Mouse (Mus musculus) lung, embryonic 14.5 days (tissue): ENCODE data around the gene Tenm3. TPM values are rescaled to one million over a fixed set of nuclear protein-coding genes. Genes with fewer than 3 reads are reported as not detected.
A peak's percentile ranks its signal among the peaks of the same experiment; 100 is the strongest.

ENCODE experiments used
- ATAC-seq: fragments of 200-750 bp; cut with Nextera tagmentation; 2 replicates; pipeline ENCODE4 v1.8.0; 2017; ENCODE audit warnings: mild to moderate bottlenecking, moderate TSS enrichment, moderate library complexity; ENCODE audit not compliant: insufficient read depth
- DNase-seq: peaks from one replicate; pipeline ENCODE4 v3.0.0-alpha.2; 2015
- H3K27ac ChIP-seq: fragments of 300-500 bp; sonication (generic); 2 replicates; pipeline ENCODE4 v1.5.1; 2014; ENCODE audit warnings: low read depth, mild to moderate bottlenecking, moderate library complexity
- H3K27me3 ChIP-seq: fragments of 300-500 bp; sonication (generic); 2 replicates; pipeline ENCODE4 v1.6.1; 2014; ENCODE audit warnings: low read length, control low read depth; ENCODE audit not compliant: insufficient read depth
- H3K36me3 ChIP-seq: fragments of 300-500 bp; sonication (generic); 2 replicates; pipeline ENCODE4 v1.6.1; 2014; ENCODE audit warnings: control low read depth; ENCODE audit not compliant: insufficient read depth
- H3K4me1 ChIP-seq: fragments of 300-500 bp; sonication (generic); 2 replicates; pipeline ENCODE4 v1.6.1; 2014; ENCODE audit warnings: antibody characterized with exemption, control low read depth; ENCODE audit not compliant: insufficient read depth
- H3K4me2 ChIP-seq: fragments of 300-500 bp; sonication (generic); 2 replicates; pipeline ENCODE4 v1.6.1; 2014; ENCODE audit warnings: mild to moderate bottlenecking
- H3K4me3 ChIP-seq: fragments of 300-500 bp; sonication (generic); 2 replicates; pipeline ENCODE4 v1.5.1; 2014; ENCODE audit warnings: low read depth, low read length
- H3K9ac ChIP-seq: fragments of 300-500 bp; sonication (generic); 2 replicates; pipeline ENCODE4 v1.6.1; 2014
- H3K9me3 ChIP-seq: fragments of 300-500 bp; sonication (generic); 2 replicates; pipeline ENCODE4 v1.6.1; 2016; ENCODE audit warnings: low read depth, low read length, control low read depth
- CTCF ChIP-seq: IDR thresholded peaks from 2 replicates; pipeline ENCODE4 v1.5.1; 2016; ENCODE audit warnings: antibody characterized with exemption, low read depth
- WGBS: fragments of 180-500 bp; shearing (Covaris S2); extraction: QIAGEN DNeasy Blood & Tissue Kit; methylation state at CpG from one replicate; pipeline ENCODE4 v1.1.7; 2014; 5-methylcytosine and 5-hydroxymethylcytosine counted together
- polyA plus RNA-seq: library from polyadenylated mRNA; unstranded; fragments of >200 nt; fragmentation: Nextera tagmentation; extraction: Ambion mirVana; gene quantifications from 2 replicates; pipeline ENCODE4 v1.2.1, GENCODE M21; 2014

Gene Tenm3
- polyA plus RNA-seq, 1 experiment from 2014 or later: 9.8 TPM

DNA sequence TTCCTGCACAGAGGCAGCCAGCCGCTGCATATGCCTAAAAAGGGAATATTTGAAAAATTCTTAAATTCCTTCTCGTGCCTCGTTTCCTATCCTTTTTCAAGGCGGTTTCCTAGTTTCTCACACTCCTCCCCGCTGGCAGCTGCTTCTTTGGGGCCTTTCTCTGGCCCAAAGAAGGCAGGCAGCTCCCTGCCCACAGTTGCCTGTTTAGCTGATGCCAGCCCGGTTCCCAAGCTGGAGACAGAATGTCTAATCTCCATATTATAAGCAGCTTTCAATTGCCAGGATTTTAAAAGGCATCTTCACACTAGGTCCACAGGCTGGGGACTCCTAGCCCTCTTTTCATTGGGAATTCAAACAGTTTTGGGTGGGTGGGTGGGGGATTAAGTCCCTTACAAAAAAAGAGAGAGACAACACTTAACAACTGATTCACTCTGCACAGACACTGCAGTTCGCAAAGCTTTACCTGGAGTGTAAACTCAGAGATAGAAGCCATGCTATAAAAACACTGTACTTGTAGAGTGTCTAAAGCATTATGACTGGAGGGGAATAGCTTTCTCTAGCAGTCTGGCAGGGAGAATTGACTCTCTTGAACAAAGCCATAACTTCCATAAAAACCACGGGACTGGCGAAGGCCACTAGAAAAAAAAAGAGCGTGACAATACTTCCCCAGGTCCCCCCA lies 275.7 kb downstream of the Tenm3 start:
- ATAC-seq: no peak
- DNase-seq: peak; percentile 21
- no peaks in the 10 kb centered on the region for H3K9me3 ChIP-seq
- no peaks in the 10 kb centered on the region for H3K36me3 ChIP-seq
- H3K4me2 ChIP-seq: no peak overlapping the region
- H3K27me3 ChIP-seq: no peaks in the 10 kb centered on the region
- no peak for TF ChIP-seq CTCF
- H3K4me1 ChIP-seq: no peaks in the 10 kb centered on the region
- no peak overlapping the region for H3K9ac ChIP-seq
- H3K27ac ChIP-seq: no peak overlapping the region
- H3K4me3 ChIP-seq: no peak overlapping the region
- whole genome bisulfite sequencing: 61% methylated on average over 10 of the region's 10 CpGs

DNA sequence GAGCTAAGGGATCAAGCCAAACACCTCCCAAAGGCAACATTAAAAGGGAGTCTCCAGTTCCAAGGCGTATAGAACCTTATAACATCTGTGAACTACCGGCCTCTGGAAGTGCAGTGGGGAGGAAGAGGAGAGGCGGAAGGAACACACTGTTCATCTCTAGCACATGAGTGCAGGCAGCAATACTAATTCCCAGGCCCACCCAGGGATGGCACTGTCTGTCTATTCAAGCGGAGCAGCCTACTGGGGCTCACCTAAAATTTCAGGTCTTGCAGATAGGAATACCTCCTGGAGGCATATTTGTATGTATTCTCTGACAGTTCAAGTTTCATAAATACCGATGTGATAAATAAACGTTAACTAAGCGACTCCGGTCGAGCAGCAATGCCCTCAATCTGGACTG lies 283.5 kb downstream of the Tenm3 start:
- DNase-seq (no peak), ATAC-seq (no peak)
- TF ChIP-seq CTCF: peak; percentile 26
- WGBS: 59% methylated on average over 9 of the region's 9 CpGs
- no peaks in the 10 kb centered on the region for H3K9me3 ChIP-seq
- H3K4me1 ChIP-seq: no peaks in the 10 kb centered on the region
- no peak overlapping the region for H3K9ac ChIP-seq
- H3K27me3 ChIP-seq: no peaks in the 10 kb centered on the region; the same call in 1 of the 2 replicates
- no peaks in the 10 kb centered on the region for H3K36me3 ChIP-seq
- no peak overlapping the region for H3K27ac ChIP-seq
- H3K4me2 ChIP-seq: no peak overlapping the region
- H3K4me3 ChIP-seq: no peak overlapping the region

DNA sequence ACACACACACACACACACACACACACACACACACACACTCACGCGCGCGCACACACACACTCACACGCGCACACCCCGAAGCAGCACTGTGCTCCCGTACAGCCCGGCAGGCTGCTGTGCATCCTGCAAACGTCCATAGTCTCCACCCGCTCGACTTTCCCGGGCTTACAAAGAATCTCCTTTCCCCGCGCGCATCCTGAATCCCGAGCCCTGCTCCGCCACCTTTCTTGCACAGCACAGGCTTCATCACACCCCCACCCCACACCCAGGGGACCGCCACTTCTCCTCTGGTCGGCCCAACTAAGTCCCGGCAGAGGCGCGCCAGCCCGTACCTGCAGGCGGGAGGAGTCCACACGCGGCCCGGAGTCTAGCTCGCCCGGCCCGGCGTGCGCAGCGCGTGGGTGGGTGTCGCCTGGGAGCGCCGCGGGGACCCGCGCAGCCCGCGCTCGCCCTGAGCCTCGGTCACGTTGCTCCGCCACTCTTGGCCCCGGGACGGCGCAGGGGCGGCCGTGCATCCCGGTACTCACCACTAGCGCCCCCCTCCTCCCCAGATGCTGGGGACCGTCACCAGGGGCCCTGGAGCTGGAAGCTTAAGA lies 288.1 kb downstream of the Tenm3 start:
- DNase-seq: peak; percentile 74

DNA sequence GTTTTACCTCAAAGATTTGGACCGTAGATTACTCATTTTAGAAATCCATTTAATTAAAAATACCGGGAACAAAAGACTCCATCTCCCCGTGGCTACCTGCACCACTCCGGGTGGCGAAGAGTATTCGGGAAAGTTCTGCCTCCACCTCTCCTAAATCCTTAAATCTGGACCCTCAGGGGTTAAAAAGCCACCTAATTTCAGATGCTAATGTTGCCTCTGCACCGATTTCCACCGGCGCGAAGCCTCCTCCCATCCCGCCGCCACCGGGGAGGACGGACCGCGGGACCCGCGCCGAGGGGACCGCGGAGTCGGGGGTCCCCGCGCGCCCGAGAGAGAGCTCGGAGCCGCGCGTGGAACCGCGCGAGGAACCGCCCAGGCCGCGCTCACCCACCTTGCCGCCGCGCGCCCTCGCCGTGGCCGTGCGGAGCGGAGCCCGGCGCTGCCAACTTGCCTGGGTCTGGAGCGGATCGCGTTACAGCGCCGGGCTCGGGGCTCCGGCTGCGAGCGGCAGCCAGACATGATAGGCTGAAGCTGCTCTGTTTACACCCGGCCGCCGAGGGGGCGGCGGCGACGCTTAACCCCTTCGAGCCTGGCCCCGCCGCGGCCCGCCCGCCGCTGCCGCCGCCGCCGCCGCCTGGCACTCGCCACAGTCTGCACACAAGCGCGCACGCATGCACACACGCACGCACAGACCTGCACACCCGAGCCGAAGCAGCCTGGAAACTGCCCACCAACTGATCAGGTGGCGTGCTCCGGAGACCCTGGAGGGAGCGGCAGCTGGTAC lies 288.8 kb downstream of the Tenm3 start:
- Histone ChIP-seq H3K9ac (peak overlapping the region; percentile 64), H3K9me3 (no peaks in the 10 kb centered on the region), H3K36me3 (no peaks in the 10 kb centered on the region), H3K4me3 (peak overlapping the region; percentile 72), H3K27ac (peak overlapping the region; percentile 77; the same call in 1 of the 2 replicates), H3K4me1 (no peaks in the 10 kb centered on the region), H3K27me3 (no peaks in the 10 kb centered on the region; the same call in 1 of the 2 replicates), H3K4me2 (peak overlapping the region; percentile 95)
- TF ChIP-seq CTCF: no peak
- 0% methylated on average over 75 of the region's 86 CpGs for WGBS
- ATAC-seq: peak; percentile 98
- peak; percentile 92 for DNase-seq

More for the DNA sequence above, 288.1 kb downstream of the Tenm3 start:
- Histone ChIP-seq H3K4me1 (no peaks in the 10 kb centered on the region), H3K9ac (peak overlapping the region; percentile 64), H3K27ac (peak overlapping the region; percentile 77), H3K27me3 (no peaks in the 10 kb centered on the region; the same call in 1 of the 2 replicates), H3K9me3 (no peaks in the 10 kb centered on the region), H3K4me2 (peak overlapping the region; percentile 95), H3K36me3 (no peaks in the 10 kb centered on the region), H3K4me3 (peak overlapping the region; percentile 72)
- TF ChIP-seq CTCF: no peak; the same call in 1 of the 2 replicates
- WGBS: under 1% methylated on average over 48 of the region's 55 CpGs
- peak; percentile 87 for ATAC-seq

DNA sequence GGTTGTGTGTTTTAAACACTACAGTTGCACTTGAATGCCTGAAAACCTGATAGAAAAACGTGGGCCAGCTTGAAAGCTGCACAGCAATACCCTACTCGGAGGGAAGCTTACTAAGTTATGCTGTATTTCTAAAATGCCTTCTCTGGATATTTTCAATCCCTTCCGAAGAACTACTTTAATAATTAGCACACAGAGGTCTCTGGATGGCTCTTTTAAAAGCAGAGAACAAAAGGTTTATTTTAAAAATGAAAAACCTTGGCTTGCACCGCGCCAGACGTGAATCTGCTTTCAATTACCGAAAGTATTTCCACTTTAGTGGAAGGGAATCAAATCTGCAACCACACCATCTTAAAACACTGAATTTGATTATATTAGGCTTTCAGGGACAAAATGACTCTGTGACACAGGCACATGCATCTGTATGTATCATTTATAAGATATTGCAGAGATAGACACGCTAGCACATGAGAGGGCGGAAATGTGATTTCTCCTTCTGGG lies 289.9 kb downstream of the Tenm3 start:
- WGBS: 3% methylated on average over 9 of the region's 9 CpGs
- DNase-seq: peak; percentile 50
- H3K27ac ChIP-seq: no peak overlapping the region

DNA sequence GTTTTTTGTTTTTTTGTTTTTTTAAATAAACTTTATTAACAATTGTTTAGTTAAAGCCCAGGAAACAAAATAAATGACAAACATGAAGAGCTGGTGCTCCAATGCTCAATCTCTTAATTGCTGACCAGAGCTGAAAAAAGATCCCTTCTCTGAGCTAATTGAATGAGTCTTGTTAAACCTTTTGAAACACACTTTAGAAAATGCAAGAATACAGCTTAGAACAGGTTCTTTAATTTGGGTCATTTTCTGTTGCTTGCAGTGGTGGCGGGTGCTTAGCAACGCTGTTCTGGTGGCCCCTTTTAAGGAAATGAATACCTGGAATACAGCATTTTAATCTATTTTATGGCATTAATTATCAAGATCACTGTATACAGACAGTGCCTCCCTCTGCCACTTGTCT lies 291.4 kb downstream of the Tenm3 start:
- Histone ChIP-seq H3K27me3 (no peaks in the 10 kb centered on the region; the same call in 1 of the 2 replicates), H3K4me1 (no peaks in the 10 kb centered on the region), H3K4me3 (no peak overlapping the region), H3K36me3 (no peaks in the 10 kb centered on the region), H3K9ac (no peak overlapping the region), H3K9me3 (no peaks in the 10 kb centered on the region), H3K27ac (no peak overlapping the region), H3K4me2 (no peak overlapping the region)
- DNase-seq (no peak), ATAC-seq (no peak)
- WGBS: 58% methylated on average over 2 of the region's 2 CpGs
- TF ChIP-seq CTCF: no peak

More for the DNA sequence above, 289.9 kb downstream of the Tenm3 start:
- H3K4me1 ChIP-seq: no peaks in the 10 kb centered on the region
- no peaks in the 10 kb centered on the region for H3K36me3 ChIP-seq
- TF ChIP-seq CTCF: no peak
- peak overlapping the region; percentile 95 for H3K4me2 ChIP-seq
- H3K9me3 ChIP-seq: no peaks in the 10 kb centered on the region
- H3K4me3 ChIP-seq: peak overlapping the region; percentile 72
- no peaks in the 10 kb centered on the region; the same call in 1 of the 2 replicates for H3K27me3 ChIP-seq
- no peak for ATAC-seq
- H3K9ac ChIP-seq: peak overlapping the region; percentile 64
